Mouse (Mus musculus) liver, postnatal 0 days (tissue): ENCODE measurements at regions not wholly inside any gene's neighbourhood (a gene's known extent, or its start where the extent isn't known, plus 50 kb on each side); places are given as distances from the start of the nearest gene placed in this dataset.

Experiments used
- CTCF ChIP-seq: sonication (generic); IDR thresholded peaks from 2 replicates; pipeline ENCODE4 v1.5.1; 2016; ENCODE audit warnings: antibody characterized with exemption, low read depth
- EP300 ChIP-seq: IDR thresholded peaks from 2 replicates; pipeline ENCODE4 v1.6.1; 2016; ENCODE audit warnings: antibody characterized with exemption, low read depth, mild to moderate bottlenecking

DNA sequence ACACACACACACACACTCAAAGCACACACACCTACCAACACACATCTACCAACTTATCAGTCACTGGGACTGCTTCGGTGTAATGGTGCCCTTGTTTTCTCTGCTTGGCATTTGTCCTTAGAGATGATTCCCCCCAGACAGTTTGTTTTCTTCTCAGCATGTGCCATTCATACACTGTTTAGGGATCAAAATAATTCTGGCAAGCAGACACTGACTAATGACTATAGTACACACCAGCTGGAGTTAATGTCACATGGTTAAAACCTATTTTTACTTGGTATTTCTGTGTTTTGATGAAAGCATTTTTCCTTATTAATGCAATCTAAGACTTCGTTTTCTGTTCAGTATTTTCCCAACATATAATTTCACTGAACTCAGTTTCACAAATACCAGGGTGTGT is 454.1 kb downstream of the Plod2 start:
- no peak for TF ChIP-seq CTCF
- no peak for TF ChIP-seq EP300
